Mouse (Mus musculus): ENCODE measurements around the gene Gm8206.
"Not testable (repeated sequence)": the region's sequence is repeated elsewhere in the genome, so short reads cannot be mapped to it uniquely, and the experiment has no call there.

Gm8206 gene

GRCm38 (mm10) chr14:6093842-6094241 lies at the start of gene Gm8206:
Gene Gm8206 (minus strand): TSS chr14:6093942.
- not testable (repeated sequence) for DNase-seq

GRCm38 (mm10) chr14:6125707-6126106 lies 32.0 kb upstream of the Gm8206 start, which contains the start of gene Gm3476:
Gene Gm3476 (minus strand): TSS chr14:6125807.
- DNase-seq: not testable (repeated sequence)

GRCm38 (mm10) chr14:6108272-6108925 lies 14.7 kb upstream of the Gm8206 start, which contains the start of gene Gm3468:
Gene Gm3468 (minus strand): TSS chr14:6108665.
- peak; percentile 41 to 48 for DNase-seq

GRCm38 (mm10) chr14:6107500-6107899 lies 13.8 kb upstream of the Gm8206 start:
- not testable (repeated sequence) for DNase-seq

GRCm38 (mm10) chr14:6058167-6058566 lies 35.6 kb downstream of the Gm8206 start, which contains the start of gene Gm6337:
Gene Gm6337 (minus strand): TSS chr14:6058267.
- DNase-seq: not testable (repeated sequence)

- peak in 1 of 2 experiments; percentile 43 for DNase-seq
These were observed 106.6 kb downstream of the Gm8206 start for GRCm38 (mm10) chr14:5987136-5987535.

- not testable (repeated sequence) for DNase-seq
These were observed 114.7 kb downstream of the Gm8206 start, which contains the start of gene Gm3453 for GRCm38 (mm10) chr14:5979037-5979436. Gene Gm3453 (minus strand): TSS chr14:5979137.

Measured in kidney, postnatal 25 days (tissue).